Mouse (Mus musculus): ENCODE measurements around the gene Nphp4.

- TF ChIP-seq CTCF (conservative IDR thresholded peaks at IDR 0.05; ENCODE audit: insufficient read depth, insufficient read length, low read depth, low read length): no peak
- TF ChIP-seq POLR2A (IDR thresholded peaks at IDR 0.05; ENCODE audit: low read depth, low read length): no peak
These were observed 71.6 kb downstream of the Nphp4 start for GRCm38 (mm10) chr4:152547886-152548663.
